7 mouse cellular contexts compared by ENCODE assay signal in genomic region chr19:4927904-4928531, GRCm38 (mm10). TPM values are rescaled to one million over a fixed set of nuclear protein-coding genes. Genes with fewer than 3 reads are reported as not detected.
DNase-seq lines count a peak whose midpoint lies in the region; ATAC-seq lines count a peak whose summit lies in the region.

TSS of gene Dpp3 (minus strand) at chr19:4928287.

- H3K27me3 ChIP-seq in intestine, embryonic 15.5 days (replicated peaks): no peaks in the 10 kb centered on the region
- H3K27me3 ChIP-seq in midbrain, embryonic 10.5 days (ENCODE audit: low read depth, poor library complexity, severe bottlenecking): no peaks in the 10 kb centered on the region

- peak within 1 kb of the TSS; percentile 55; the same call in 1 of the 2 replicates for H3K27ac ChIP-seq in intestine, embryonic 15.5 days
- peak within 1 kb of the TSS; percentile 91 for H3K27ac ChIP-seq in midbrain, embryonic 10.5 days (replicated peaks)

- peaks cover 7% of the 10 kb centered on the region; the same call in 1 of the 2 replicates for H3K36me3 ChIP-seq in intestine, embryonic 15.5 days
- H3K36me3 ChIP-seq in midbrain, embryonic 10.5 days: peaks cover 35% of the 10 kb centered on the region

- H3K4me3 ChIP-seq in intestine, embryonic 15.5 days (replicated peaks): peak within 1 kb of the TSS; percentile 61
- peak within 1 kb of the TSS; percentile 78 for H3K4me3 ChIP-seq in midbrain, embryonic 10.5 days

- peak; percentile 99 for DNase-seq in adrenal gland, adult 2 months
- DNase-seq in embryo, embryonic 11.5 days (ENCODE audit: low read depth, low spot score): peak; percentile 97
- peak; percentile 94 to 99 for DNase-seq in gastrocnemius, postnatal 36 days
- DNase-seq in left cerebral cortex, postnatal 25 days (ENCODE audit: low spot score in 2 of 2): peak; percentile 98 to 99
- DNase-seq in midbrain, embryonic 10.5 days (ENCODE audit: low spot score): peak; percentile 100
- DNase-seq in right cerebral cortex, postnatal 4 days: peak; percentile 98

- under 1% methylated on average over 32 of the region's 32 CpGs for WGBS in intestine, embryonic 15.5 days
- under 1% methylated on average over 32 of the region's 32 CpGs for WGBS in midbrain, embryonic 10.5 days

- intact Hi-C loops in gastrocnemius, postnatal 36 days (cut with DNase I): no loop called here
- intact Hi-C loops in left cerebral cortex, postnatal 25 days (cut with DNase I): no loop called here

- H3K4me2 ChIP-seq in intestine, embryonic 15.5 days (replicated peaks): peak within 1 kb of the TSS; percentile 68

- peaks cover 13% of the 10 kb centered on the region for H3K4me1 ChIP-seq in intestine, embryonic 15.5 days (replicated peaks)
- H3K4me1 ChIP-seq in midbrain, embryonic 10.5 days: peaks cover 26% of the 10 kb centered on the region

- ATAC-seq in intestine, embryonic 15.5 days: peak; percentile 99

- peak within 1 kb of the TSS; percentile 51 for H3K9ac ChIP-seq in intestine, embryonic 15.5 days

- H3K9me3 ChIP-seq in intestine, embryonic 15.5 days: no peaks in the 10 kb centered on the region
- H3K9me3 ChIP-seq in midbrain, embryonic 10.5 days (replicated peaks): no peaks in the 10 kb centered on the region

RNA-seq across cellular contexts. Expression of gene Dpp3, which starts in this region (rescaled TPM):
- total RNA-seq in adrenal gland, adult 2 months (2021): 100 to 1,000 TPM in 1 of 2 experiments, 10 to 100 TPM in 1; 93.0 to 104 TPM
- 259 and 313 TPM in 2 replicates for polyA plus RNA-seq in adrenal gland, adult 2 months (2012; rRNA removed)
- 10 to 100 TPM; 16.5 to 17.5 TPM for total RNA-seq in gastrocnemius, postnatal 36 days (2021)
- 126 and 135 TPM in 2 replicates for polyA plus RNA-seq in intestine, embryonic 15.5 days (2015; fragmentation: Nextera tagmentation; extraction: Ambion mirVana)
- total RNA-seq in left cerebral cortex, postnatal 25 days (2021): 10 to 100 TPM; 43.6 to 44.4 TPM
- polyA plus RNA-seq in midbrain, embryonic 10.5 days (2016; fragmentation: Nextera tagmentation; extraction: Ambion mirVana): 197 and 214 TPM in 2 replicates

Comparison
In these comparisons a context has a peak if more than half of its experiments do, and no peak if none do; other contexts are left out.
1. Peak in every context shown above with its lines: DNase-seq, ATAC-seq, H3K4me3 ChIP-seq and H3K27ac ChIP-seq.